Mouse (Mus musculus): ENCODE results near the gene Gpc2. TPM values are rescaled to one million over a fixed set of nuclear protein-coding genes. Genes with fewer than 3 reads are reported as not detected.

The Gpc2 gene
- total RNA-seq, 1 experiment from 2014 or later, result 1.1 TPM

Other genes with a start within 250 kb of the Gpc2 start
- not detected in 2 replicates for gene Smok3c, start 226.8 kb downstream of the Gpc2 start, total RNA-seq (2021)
- gene Zkscan1, start 194.9 kb downstream of the Gpc2 start, total RNA-seq (2021), result 33.1 and 33.6 TPM in 2 replicates
- 16.7 and 17.2 TPM in 2 replicates for gene Zscan21, start 163.1 kb downstream of the Gpc2 start, total RNA-seq (2021)
- 12.5 and 15.4 TPM in 2 replicates for gene Zfp113, start 124.3 kb downstream of the Gpc2 start, total RNA-seq (2021)
- gene Cops6, start 118.9 kb downstream of the Gpc2 start, total RNA-seq (2021), result 149 and 153 TPM in 2 replicates
- gene Ap4m1, start 108.0 kb downstream of the Gpc2 start, total RNA-seq (2021), result 21.4 and 24.2 TPM in 2 replicates
- gene Mcm7, start 107.6 kb downstream of the Gpc2 start, total RNA-seq (2021), result 50.3 and 52.2 TPM in 2 replicates
- gene Taf6, start 92.6 kb downstream of the Gpc2 start, total RNA-seq (2021), result 35.2 and 35.5 TPM in 2 replicates
- 20.8 and 22.3 TPM in 2 replicates for gene Cnpy4, start 92.5 kb downstream of the Gpc2 start, total RNA-seq (2021)
- 7.0 and 8.9 TPM in 2 replicates for gene Mblac1, start 85.7 kb downstream of the Gpc2 start, total RNA-seq (2021)
- 0.23 and 0.26 TPM in 2 replicates for gene Nxpe5, start 54.1 kb downstream of the Gpc2 start, total RNA-seq (2021)
- gene Lamtor4, start 24.5 kb downstream of the Gpc2 start, total RNA-seq (2021), result 70.3 and 74.7 TPM in 2 replicates
- gene BC037034, start 16.0 kb downstream of the Gpc2 start, total RNA-seq (2021), result 18.2 and 25.6 TPM in 2 replicates
- 0.19 TPM in 1 of 2 replicates, not detected in the other for gene Gal3st4, start 7.2 kb downstream of the Gpc2 start, total RNA-seq (2021)
- not detected in 2 replicates for gene Gm43720, start within 50 bp of the Gpc2 start, total RNA-seq (2021)
- gene Stag3, start 235 bp upstream of the Gpc2 start, total RNA-seq (2021), result 0.15 and 0.56 TPM in 2 replicates
- gene Pvrig, start 62.0 kb upstream of the Gpc2 start, total RNA-seq (2021), result 0.33 TPM in 1 of 2 replicates, not detected in the other
- gene Zfp157, start 161.5 kb upstream of the Gpc2 start, total RNA-seq (2021), result 9.6 and 10.6 TPM in 2 replicates